In the genomic region with DNA sequence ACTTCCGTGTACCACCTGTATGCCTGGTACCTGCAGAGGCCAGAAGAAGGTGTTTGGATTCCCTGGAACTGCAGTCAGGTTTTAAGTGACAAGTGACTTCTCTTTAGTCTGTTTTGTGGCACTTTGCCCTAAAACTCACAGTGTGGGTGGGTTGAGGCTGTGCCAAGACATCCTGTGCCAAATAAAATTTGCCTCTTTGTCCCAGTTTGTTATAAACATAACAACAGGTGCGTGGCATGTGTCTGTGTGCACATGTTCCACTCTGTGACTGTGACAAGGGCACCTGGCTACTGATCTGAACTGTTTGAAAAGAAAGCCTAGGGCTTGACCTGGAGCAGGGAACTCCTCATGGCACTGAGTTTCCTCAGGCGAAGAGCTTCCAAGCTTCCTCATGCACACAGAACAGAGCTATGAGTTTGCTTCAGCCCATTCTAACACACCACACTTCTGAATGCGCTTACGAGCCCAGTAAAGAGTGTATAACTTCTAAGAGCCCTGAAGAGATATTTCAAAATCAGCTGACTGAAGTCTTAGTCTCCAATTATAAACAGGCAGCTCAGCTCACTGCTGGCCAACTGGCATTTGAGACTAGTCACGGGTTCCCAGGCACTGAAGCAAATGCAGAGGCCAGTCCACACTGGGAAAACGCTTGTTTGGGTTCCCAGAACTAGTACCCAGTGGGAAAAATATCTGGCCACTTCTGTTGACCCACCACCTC, we compare ENCODE assay signal across 10 mouse cellular contexts. TPM values are rescaled to one million over a fixed set of nuclear protein-coding genes. Genes with fewer than 3 reads are reported as not detected.
A peak's percentile ranks its signal among the peaks of the same experiment; 100 is the strongest.
DNase-seq lines count a peak whose midpoint lies in the region; ATAC-seq and TF ChIP-seq lines count a peak whose summit lies in the region.
"Had no signal": no experiment of that assay in that cellular context is flagged by ENCODE, and none has a peak within 500 bp of the region (broad histone marks: within the 10 kb centered on the region; RNA-seq: fewer than 3 reads in every experiment).

No protein-coding gene starts in this region.

- ATAC-seq in heart, embryonic 11.5 days (replicated peaks; ENCODE audit: insufficient number of reproducible peaks, low FRiP score, low TSS enrichment): no peak
- peak; percentile 33 for ATAC-seq in lung, postnatal 0 days
- no peak for ATAC-seq in midbrain, embryonic 11.5 days (ENCODE audit: low FRiP score)

- H3K36me3 ChIP-seq in heart, embryonic 11.5 days (ENCODE audit: control insufficient read depth, insufficient read depth, low read length): no peaks in the 10 kb centered on the region
- no peaks in the 10 kb centered on the region for H3K36me3 ChIP-seq in lung, postnatal 0 days (ENCODE audit: insufficient read depth, low read length)
- H3K36me3 ChIP-seq in midbrain, embryonic 11.5 days (ENCODE audit: control insufficient read depth, insufficient read depth, low read length): no peaks in the 10 kb centered on the region
- H3K36me3 ChIP-seq: hindbrain, embryonic 15.5 days; neural tube, embryonic 12.5 days had no signal

- DNase-seq in heart, adult 11 months: peak; percentile 98
- peak; percentile 54 for DNase-seq in adrenal gland, postnatal 10 days
- DNase-seq in heart, adult 9 months (ENCODE audit: low spot score in 2 of 2): peak; percentile 79 to 83
- peak; percentile 20 for DNase-seq in lung, postnatal 0 days (ENCODE audit: low spot score)
- no peak for DNase-seq in retina, postnatal 1 day
- no peak for DNase-seq in MN1 (ENCODE audit: low spot score)
- no peak for DNase-seq in midbrain, embryonic 11.5 days (ENCODE audit: low spot score, missing footprints)

- H3K27ac ChIP-seq in heart, embryonic 11.5 days (ENCODE audit: low read depth, low read length): no peak overlapping the region
- no peak overlapping the region for H3K27ac ChIP-seq in lung, postnatal 0 days (ENCODE audit: low read length)
- no peak overlapping the region for H3K27ac ChIP-seq in midbrain, embryonic 11.5 days (ENCODE audit: low read depth, low read length)
- H3K27ac ChIP-seq: hindbrain, embryonic 15.5 days; neural tube, embryonic 12.5 days had no signal

- 72% methylated on average over 7 of the region's 7 CpGs for WGBS in heart, embryonic 11.5 days (ENCODE audit: insufficient replicate concordance)
- 65% methylated on average over 7 of the region's 7 CpGs for WGBS in lung, postnatal 0 days
- WGBS in midbrain, embryonic 11.5 days: 86% methylated on average over 7 of the region's 7 CpGs

- H3K9ac ChIP-seq in heart, embryonic 11.5 days (ENCODE audit: low read depth, low read length): no peak overlapping the region
- no peak overlapping the region for H3K9ac ChIP-seq in lung, postnatal 0 days (replicated peaks; ENCODE audit: low read depth)
- no peak overlapping the region for H3K9ac ChIP-seq in midbrain, embryonic 11.5 days (ENCODE audit: low read length)
- H3K9ac ChIP-seq: hindbrain, embryonic 15.5 days; neural tube, embryonic 12.5 days had no signal

- no peak for TF ChIP-seq EP300 in lung, postnatal 0 days (IDR thresholded peaks at IDR 0.05)

- H3K4me1 ChIP-seq in heart, embryonic 11.5 days (ENCODE audit: control insufficient read depth, insufficient read depth, low read length): 0 out of 2 replicates have a peak, but pooled peaks cover 8% of the 10 kb centered on the region
- no peaks in the 10 kb centered on the region for H3K4me1 ChIP-seq in lung, postnatal 0 days (ENCODE audit: insufficient read depth, low read depth, low read length)
- H3K4me1 ChIP-seq in midbrain, embryonic 11.5 days (ENCODE audit: control insufficient read depth, insufficient read depth, low read length): no peaks in the 10 kb centered on the region
- H3K4me1 ChIP-seq: hindbrain, embryonic 15.5 days; neural tube, embryonic 12.5 days had no signal

- H3K9me3 ChIP-seq in heart, embryonic 11.5 days (replicated peaks; ENCODE audit: control insufficient read depth, low read length): no peaks in the 10 kb centered on the region
- no peaks in the 10 kb centered on the region for H3K9me3 ChIP-seq in lung, postnatal 0 days (ENCODE audit: low read length)
- no peaks in the 10 kb centered on the region for H3K9me3 ChIP-seq in midbrain, embryonic 11.5 days (ENCODE audit: control insufficient read depth, low read length)
- H3K9me3 ChIP-seq: hindbrain, embryonic 15.5 days; neural tube, embryonic 12.5 days had no signal

- H3K4me3 ChIP-seq in heart, embryonic 11.5 days (ENCODE audit: low read depth, low read length): no peak overlapping the region
- H3K4me3 ChIP-seq in lung, postnatal 0 days (ENCODE audit: low read depth, low read length): no peak overlapping the region
- H3K4me3 ChIP-seq in midbrain, embryonic 11.5 days (ENCODE audit: low read depth, low read length): no peak overlapping the region
- H3K4me3 ChIP-seq: hindbrain, embryonic 15.5 days; neural tube, embryonic 12.5 days had no signal

- TF ChIP-seq CTCF in lung, postnatal 0 days (IDR thresholded peaks at IDR 0.05): no peak

- no peaks in the 10 kb centered on the region for H3K27me3 ChIP-seq in heart, embryonic 11.5 days (ENCODE audit: control insufficient read depth, insufficient read depth, low read length)
- no peaks in the 10 kb centered on the region for H3K27me3 ChIP-seq in lung, postnatal 0 days (replicated peaks; ENCODE audit: insufficient read depth, low read length)
- no peaks in the 10 kb centered on the region for H3K27me3 ChIP-seq in midbrain, embryonic 11.5 days (ENCODE audit: control insufficient read depth, insufficient read depth, low read length)
- H3K27me3 ChIP-seq: hindbrain, embryonic 15.5 days; neural tube, embryonic 12.5 days had no signal

- H3K4me2 ChIP-seq in heart, embryonic 11.5 days: no peak overlapping the region
- H3K4me2 ChIP-seq in lung, postnatal 0 days (replicated peaks; ENCODE audit: low read depth, low read length): no peak overlapping the region
- H3K4me2 ChIP-seq in midbrain, embryonic 11.5 days: no peak overlapping the region
- H3K4me2 ChIP-seq: hindbrain, embryonic 15.5 days; neural tube, embryonic 12.5 days had no signal

RNA-seq across cellular contexts. Expression of a gene that starts 34.3 kb away (rescaled TPM):
- 21.1 and 21.6 TPM in 2 replicates for polyA plus RNA-seq in heart, embryonic 11.5 days (2014; fragmentation: Nextera tagmentation; extraction: Ambion mirVana)
- total RNA-seq in adrenal gland, postnatal 10 days (2021): 10 to 100 TPM; 36.0 to 43.2 TPM
- 2.0 and 2.4 TPM in 2 replicates for polyA plus RNA-seq in lung, postnatal 0 days (2015; fragmentation: Nextera tagmentation; extraction: Ambion mirVana)
- 2.4 and 2.8 TPM in 2 replicates for polyA plus RNA-seq in midbrain, embryonic 11.5 days (2014; fragmentation: Nextera tagmentation; extraction: Ambion mirVana)

Comparison
In these comparisons a context has a peak if more than half of its experiments do, and no peak if none do; other contexts are left out.
1. DNase-seq: peak in heart, adult 11 months (single experiment), adrenal gland, postnatal 10 days (single experiment), heart, adult 9 months (2 of 2) and lung, postnatal 0 days (single experiment); none in retina, postnatal 1 day (single experiment), MN1 (single experiment) and midbrain, embryonic 11.5 days (single experiment).